Mouse (Mus musculus): ENCODE results near the gene Gm26602.
A peak's percentile ranks its signal among the peaks of the same experiment; 100 is the strongest.

Gene Gm26602

GRCm38 (mm10) chr10:79918231-79919078, 7.8 kb downstream of the Gm26602 start:
- no peak for DNase-seq

GRCm38 (mm10) chr10:79919251-79919849, 8.7 kb downstream of the Gm26602 start:
- DNase-seq = no peak

- DNase-seq = no peak
Observed at GRCm38 (mm10) chr10:79920056-79920890, 9.6 kb downstream of the Gm26602 start.

GRCm38 (mm10) chr10:79920958-79921535, 10.4 kb downstream of the Gm26602 start, which contains the start of gene R3hdm4:
R3hdm4 (minus strand) TSS chr10:79921208.
- DNase-seq = no peak

- no peak for DNase-seq
Observed at GRCm38 (mm10) chr10:79921572-79921971, 10.9 kb downstream of the Gm26602 start.

- peak; percentile 80 to 82 for DNase-seq
Observed at GRCm38 (mm10) chr10:79924998-79925784, 14.5 kb downstream of the Gm26602 start.

- DNase-seq = no peak
Observed at GRCm38 (mm10) chr10:79925785-79926490, 15.3 kb downstream of the Gm26602 start.

GRCm38 (mm10) chr10:79926491-79927323, 16.1 kb downstream of the Gm26602 start, which contains the start of gene Arid3a:
Arid3a (plus strand) TSS chr10:79927043.
- peak; percentile 79 to 85 for DNase-seq

GRCm38 (mm10) chr10:79927324-79928029, 16.8 kb downstream of the Gm26602 start:
- peak; percentile 75 to 82 for DNase-seq

GRCm38 (mm10) chr10:79928030-79928694, 17.5 kb downstream of the Gm26602 start:
- DNase-seq = no peak

- no peak for DNase-seq
Observed at GRCm38 (mm10) chr10:79928907-79929701, 18.4 kb downstream of the Gm26602 start.

- DNase-seq = no peak
Observed at GRCm38 (mm10) chr10:79929967-79930825, 19.5 kb downstream of the Gm26602 start.

- no peak for DNase-seq
Observed at GRCm38 (mm10) chr10:79930826-79931186, 20.1 kb downstream of the Gm26602 start.

- DNase-seq = no peak
Observed at GRCm38 (mm10) chr10:79931797-79932196, 21.1 kb downstream of the Gm26602 start.

GRCm38 (mm10) chr10:79932736-79933135, 22.1 kb downstream of the Gm26602 start:
- DNase-seq = no peak

GRCm38 (mm10) chr10:79933145-79933679, 22.6 kb downstream of the Gm26602 start:
- no peak for DNase-seq

- DNase-seq = no peak
Observed at GRCm38 (mm10) chr10:79933861-79934260, 23.2 kb downstream of the Gm26602 start.

All from thymus, adult 18-20 months (tissue).